Comparison of ENCODE assay signal across 8 mouse cellular contexts in the genomic region with DNA sequence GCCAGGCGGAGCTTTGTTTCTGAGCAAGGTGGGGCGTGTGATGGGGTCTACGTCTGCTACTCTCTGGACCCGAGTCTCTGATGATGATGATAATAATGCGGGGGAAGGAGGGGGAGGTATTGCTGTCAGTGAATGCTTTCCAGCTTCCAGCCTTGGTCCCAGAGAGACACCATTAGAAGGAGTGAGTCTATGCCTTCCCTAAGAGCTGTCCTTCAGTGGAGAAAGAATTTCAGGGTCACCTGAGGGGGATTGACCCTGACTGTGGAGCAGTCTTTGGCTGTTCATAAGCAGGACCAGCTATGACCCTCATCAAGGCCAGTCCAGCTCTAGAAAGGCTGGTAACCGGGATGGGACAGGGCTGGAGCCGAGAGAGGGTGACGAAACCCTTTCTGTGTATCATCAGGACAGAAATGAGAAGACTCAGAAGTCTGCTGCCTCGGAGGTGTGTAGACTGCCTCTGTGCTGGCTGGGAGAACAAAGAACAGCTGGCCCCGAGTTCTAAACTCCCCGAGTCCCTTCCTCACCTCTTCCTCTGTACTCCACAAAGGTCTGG. TPM values are rescaled to one million over a fixed set of nuclear protein-coding genes. Genes with fewer than 3 reads are reported as not detected.
DNase-seq lines count a peak whose midpoint lies in the region; ATAC-seq and TF ChIP-seq lines count a peak whose summit lies in the region.

No protein-coding gene starts in this region.

- peaks cover 7% of the 10 kb centered on the region; the same call in 1 of the 2 replicates for H3K4me1 ChIP-seq in heart, embryonic 11.5 days (ENCODE audit: control insufficient read depth, insufficient read depth, low read length)
- H3K4me1 ChIP-seq in ES-E14 (ENCODE audit: control insufficient read depth in 2 of 2, insufficient read depth in 2 of 2, low read length in 2 of 2, poor library complexity in 1 of 2) = 0 out of 4 replicates have a peak, but pooled peaks cover 0 to 3% of the 10 kb centered on the region in 2 experiments
- peaks cover 25% of the 10 kb centered on the region for H3K4me1 ChIP-seq in forebrain, embryonic 15.5 days
- peaks cover 15% of the 10 kb centered on the region for H3K4me1 ChIP-seq in liver, postnatal 0 days (ENCODE audit: insufficient read depth)

- TF ChIP-seq CTCF in liver, postnatal 0 days (IDR thresholded peaks at IDR 0.05; ENCODE audit: low read depth) = no peak

- H3K9me3 ChIP-seq in heart, embryonic 11.5 days (replicated peaks; ENCODE audit: control insufficient read depth, low read length) = no peaks in the 10 kb centered on the region
- H3K9me3 ChIP-seq in ES-E14 (ENCODE audit: control insufficient read depth, insufficient read depth, low read depth, low read length) = no peaks in the 10 kb centered on the region
- H3K9me3 ChIP-seq in forebrain, embryonic 15.5 days = no peaks in the 10 kb centered on the region
- H3K9me3 ChIP-seq in liver, postnatal 0 days (ENCODE audit: low read length) = no peaks in the 10 kb centered on the region

- peaks cover 17% of the 10 kb centered on the region for H3K27me3 ChIP-seq in heart, embryonic 11.5 days (ENCODE audit: control insufficient read depth, insufficient read depth, low read length)
- H3K27me3 ChIP-seq in forebrain, embryonic 15.5 days = no peaks in the 10 kb centered on the region
- H3K27me3 ChIP-seq in liver, postnatal 0 days (ENCODE audit: insufficient read depth, low read length) = no peaks in the 10 kb centered on the region

- H3K36me3 ChIP-seq in heart, embryonic 11.5 days (ENCODE audit: control insufficient read depth, insufficient read depth, low read length) = no peaks in the 10 kb centered on the region
- no peaks in the 10 kb centered on the region for H3K36me3 ChIP-seq in ES-E14 (ENCODE audit: control insufficient read depth, insufficient read depth, low read length, poor library complexity, severe bottlenecking)
- H3K36me3 ChIP-seq in forebrain, embryonic 15.5 days = no peaks in the 10 kb centered on the region
- H3K36me3 ChIP-seq in liver, postnatal 0 days (replicated peaks; ENCODE audit: insufficient read depth, low read length) = no peaks in the 10 kb centered on the region

- TF ChIP-seq EP300 in liver, postnatal 0 days (IDR thresholded peaks at IDR 0.05; ENCODE audit: low read depth) = no peak

- H3K27ac ChIP-seq in heart, embryonic 11.5 days (ENCODE audit: low read depth, low read length) = no peak overlapping the region
- H3K27ac ChIP-seq in ES-E14 (ENCODE audit: insufficient read depth, low read depth, low read length, poor library complexity, severe bottlenecking) = no peak overlapping the region
- H3K27ac ChIP-seq in forebrain, embryonic 15.5 days (replicated peaks) = peak overlapping the region; percentile 86
- H3K27ac ChIP-seq in liver, postnatal 0 days (ENCODE audit: low read depth) = peak overlapping the region; percentile 84

- WGBS in heart, embryonic 11.5 days (ENCODE audit: insufficient replicate concordance) = 33% methylated on average over 11 of the region's 11 CpGs
- WGBS in forebrain, embryonic 15.5 days = 41% methylated on average over 11 of the region's 11 CpGs
- 38% methylated on average over 11 of the region's 11 CpGs for WGBS in liver, postnatal 0 days (ENCODE audit: insufficient replicate concordance)

- peak; percentile 46; the same call in 1 of the 2 replicates for ATAC-seq in heart, embryonic 11.5 days (replicated peaks; ENCODE audit: insufficient number of reproducible peaks, low FRiP score, low TSS enrichment)
- peak; percentile 64 for ATAC-seq in forebrain, embryonic 15.5 days (replicated peaks)
- ATAC-seq in liver, postnatal 0 days = peak; percentile 42

- peak overlapping the region; percentile 79 for H3K4me2 ChIP-seq in heart, embryonic 11.5 days
- H3K4me2 ChIP-seq in forebrain, embryonic 15.5 days (replicated peaks) = peak overlapping the region; percentile 91
- H3K4me2 ChIP-seq in liver, postnatal 0 days (ENCODE audit: low read depth, low read length) = peak overlapping the region; percentile 69

- DNase-seq in heart, adult 8-10 months (ENCODE audit: low spot score) = no peak
- DNase-seq in ES-E14 (ENCODE audit: low read depth, low spot score) = no peak
- no peak for DNase-seq in liver, postnatal 0 days
- DNase-seq in embryo, embryonic 11 days = no peak
- no peak for DNase-seq in ovary, postnatal 14 days (ENCODE audit: low spot score)
- DNase-seq in MN1 (ENCODE audit: low spot score) = no peak

- peak overlapping the region; percentile 73 for H3K9ac ChIP-seq in heart, embryonic 11.5 days (ENCODE audit: low read depth, low read length)
- no peak overlapping the region for H3K9ac ChIP-seq in ES-E14 (ENCODE audit: insufficient read depth, low read depth, low read length, poor library complexity, severe bottlenecking)
- peak overlapping the region; percentile 71 for H3K9ac ChIP-seq in forebrain, embryonic 15.5 days (replicated peaks)
- peak overlapping the region; percentile 61 for H3K9ac ChIP-seq in liver, postnatal 0 days (replicated peaks)

- peak overlapping the region; percentile 60 for H3K4me3 ChIP-seq in heart, embryonic 11.5 days (ENCODE audit: low read depth, low read length)
- peak overlapping the region; percentile 64 to 76 for H3K4me3 ChIP-seq in ES-E14 (ENCODE audit: insufficient read depth in 1 of 2, low read depth in 1 of 2, low read length in 2 of 2, poor library complexity in 1 of 2, severe bottlenecking in 1 of 2)
- peak overlapping the region; percentile 65 for H3K4me3 ChIP-seq in forebrain, embryonic 15.5 days
- H3K4me3 ChIP-seq in liver, postnatal 0 days (ENCODE audit: low read depth, low read length) = peak overlapping the region; percentile 55

- in situ Hi-C loops in ES-E14 (cut with MboI; ENCODE audit: low sequenced_read_pairs in 2 of 2, unreplicated experiment in 2 of 2) = no loop called here

TF ChIP-seq in ES-E14, 5 proteins besides CTCF, POLR2A, EP300 and RAD21:
- no peak for TF ChIP-seq MAFK (IDR thresholded peaks at IDR 0.05; ENCODE audit: insufficient read depth, low read depth, low read length)
- TF ChIP-seq ZNF384 (IDR thresholded peaks at IDR 0.05; ENCODE audit: low read depth, low read length) = no peak
- TF ChIP-seq ZC3H11A (IDR thresholded peaks at IDR 0.05; ENCODE audit: borderline replicate concordance, low read depth, low read length) = no peak
- TF ChIP-seq CHD2 (IDR thresholded peaks at IDR 0.05; ENCODE audit: low read depth, low read length) = no peak
- TF ChIP-seq HCFC1 (IDR thresholded peaks at IDR 0.05; ENCODE audit: borderline replicate concordance, insufficient read depth, low read length) = no peak

RNA-seq across cellular contexts. Expression of gene Ablim1, which starts 0.4 kb away (rescaled TPM):
- 45.8 and 52.1 TPM in 2 replicates for polyA plus RNA-seq in heart, embryonic 11.5 days (2014; fragmentation: Nextera tagmentation; extraction: Ambion mirVana)
- total RNA-seq in heart, adult 8-10 months (2022) = 100 to 1,000 TPM; 450 to 472 (median 462) TPM
- 5.4 and 6.3 TPM in 2 replicates for total RNA-seq in ES-E14 (2012; rRNA removed)
- 37.8 TPM in 2 replicates for polyA plus RNA-seq in forebrain, embryonic 15.5 days (2015; fragmentation: Nextera tagmentation; extraction: Ambion mirVana)
- polyA plus RNA-seq in liver, postnatal 0 days (2015; fragmentation: Nextera tagmentation; extraction: Ambion mirVana) = 11.5 and 12.0 TPM in 2 replicates

RNA-seq across cellular contexts. Expression of gene Fam160b1, which starts 45.4 kb away (rescaled TPM):
- polyA plus RNA-seq in heart, embryonic 11.5 days (2014; fragmentation: Nextera tagmentation; extraction: Ambion mirVana) = 11.4 and 11.8 TPM in 2 replicates
- 10 to 100 TPM in 3 of 4 experiments, 1 to 10 TPM in 1; 9.8 to 11.6 (median 10.8) TPM for total RNA-seq in heart, adult 8-10 months (2022)
- total RNA-seq in ES-E14 (2012; rRNA removed) = 8.5 and 9.8 TPM in 2 replicates
- polyA plus RNA-seq in forebrain, embryonic 15.5 days (2015; fragmentation: Nextera tagmentation; extraction: Ambion mirVana) = 13.8 and 15.7 TPM in 2 replicates
- 7.8 and 9.2 TPM in 2 replicates for polyA plus RNA-seq in liver, postnatal 0 days (2015; fragmentation: Nextera tagmentation; extraction: Ambion mirVana)

Comparison
In these comparisons a context has a peak if more than half of its experiments do, and no peak if none do; other contexts are left out.
1. H3K27ac ChIP-seq: peak in forebrain, embryonic 15.5 days (single experiment) and liver, postnatal 0 days (single experiment); none in heart, embryonic 11.5 days (single experiment) and ES-E14 (single experiment).
2. Peak in every context shown above with its lines, with median percentiles within 50 percentile points of each other: ATAC-seq, H3K4me2 ChIP-seq and H3K4me3 ChIP-seq.